Mouse (Mus musculus) fat pad, adult 2 months (tissue): ENCODE measurements around the gene Sell.
"Not testable (repeated sequence)": the region's sequence is repeated elsewhere in the genome, so short reads cannot be mapped to it uniquely, and the experiment has no call there.

Source experiments
- DNase-seq: peaks from one replicate; pipeline ENCODE4 v3.0.0-alpha.2; 2011; ENCODE audit warnings: low read depth, low spot score; ENCODE audit errors: extremely low read depth

Gene Sell

GRCm38 (mm10) chr1:164061925-164062324 is at the start of gene Sell:
Gene Sell (plus strand): TSS chr1:164061982.
- no peak for DNase-seq

DNA sequence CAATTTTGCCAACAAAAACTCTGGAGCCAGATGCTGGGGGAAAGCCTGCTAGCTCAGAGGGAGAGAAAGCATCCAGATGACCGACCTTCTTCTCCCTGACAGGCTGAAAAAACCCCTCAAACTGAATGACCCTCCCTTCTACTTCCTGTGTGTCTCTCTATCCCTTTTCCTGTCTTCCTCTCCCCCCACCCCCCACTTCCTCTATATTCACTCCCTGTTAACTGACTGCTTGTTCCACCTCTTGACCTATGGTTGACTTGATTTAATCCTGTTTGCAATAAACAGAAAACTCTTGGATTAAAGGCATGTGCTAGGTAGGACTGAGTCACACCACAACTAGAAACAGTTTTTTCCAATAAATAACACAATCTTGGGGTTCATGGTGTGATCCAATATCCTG is 47.2 kb upstream of the Sell start:
- no peak for DNase-seq

DNA sequence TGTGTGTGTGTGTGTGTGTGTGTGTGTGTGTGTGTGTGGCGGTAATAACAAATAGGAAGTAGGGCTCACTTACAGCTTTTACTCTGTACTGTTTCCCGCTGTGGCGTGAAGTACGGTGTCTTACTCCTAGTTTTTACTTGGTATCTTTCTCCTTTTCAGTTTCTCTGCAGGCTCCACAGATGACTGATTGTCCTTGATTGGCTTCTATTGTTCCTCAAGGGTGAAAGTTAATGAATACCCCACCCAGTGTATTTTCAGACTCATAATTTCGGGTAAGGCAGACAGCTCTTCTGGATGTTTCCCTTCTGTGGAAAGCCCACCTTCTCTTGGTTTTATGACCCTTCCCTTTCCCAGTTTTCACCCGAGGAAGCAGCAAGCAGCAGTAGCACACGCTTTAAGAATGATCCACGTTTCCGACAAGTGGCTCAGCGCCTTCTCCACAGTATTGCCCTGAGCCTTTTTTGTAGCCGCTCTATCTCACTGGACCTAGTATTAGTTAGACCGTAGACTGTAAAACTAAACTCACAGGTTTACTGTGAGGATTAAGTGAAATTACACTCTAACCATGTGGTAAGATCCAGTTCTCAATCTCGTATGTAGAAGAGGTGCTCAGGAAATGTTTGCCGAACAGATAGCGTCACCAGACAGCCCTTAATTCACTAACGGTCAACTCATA is 43.4 kb upstream of the Sell start:
- DNase-seq: no peak

DNA sequence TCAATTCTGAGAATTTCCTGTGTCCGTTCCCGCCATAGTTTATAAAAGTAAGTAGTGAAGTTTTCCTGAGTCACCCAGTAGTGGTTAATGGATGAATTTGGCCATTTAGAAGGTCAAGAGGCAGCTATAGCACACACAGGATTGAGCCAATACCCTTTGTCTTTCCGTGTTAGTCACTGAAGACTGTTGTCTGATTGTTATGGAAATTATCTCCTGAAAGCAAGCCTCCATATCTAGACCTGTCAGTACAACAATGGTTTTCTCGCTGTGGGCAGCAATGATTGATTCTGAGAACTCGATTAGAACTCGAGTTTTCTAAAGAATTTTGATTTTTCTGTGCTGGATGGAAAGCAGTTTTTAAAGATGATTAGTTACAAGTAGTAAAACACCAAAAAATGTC is 42.0 kb upstream of the Sell start:
- no peak for DNase-seq

GRCm38 (mm10) chr1:164020746-164021145 is 41.0 kb upstream of the Sell start:
- not testable (repeated sequence) for DNase-seq

- DNase-seq: not testable (repeated sequence)
These were observed 39.7 kb upstream of the Sell start for GRCm38 (mm10) chr1:164022106-164022505.

DNA sequence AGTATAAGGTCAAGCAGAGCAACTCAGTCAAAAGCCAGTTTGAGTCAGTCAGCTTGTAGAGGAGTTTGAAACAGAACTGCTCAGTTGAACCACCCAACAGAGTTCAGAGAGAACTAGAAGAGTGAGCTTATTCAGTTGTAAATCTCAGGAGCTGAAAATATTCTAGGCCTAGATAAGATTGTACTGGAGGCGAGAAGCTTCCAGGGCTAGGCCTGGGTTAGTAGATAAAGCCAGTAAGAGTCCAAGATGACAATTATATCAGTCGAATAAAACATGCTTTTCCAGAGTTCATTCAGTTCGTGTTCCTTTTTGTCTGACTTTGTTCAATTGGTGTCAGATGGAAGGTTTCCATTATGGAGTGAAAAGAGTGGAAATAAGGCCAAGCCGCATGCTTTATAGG is 36.1 kb upstream of the Sell start:
- no peak for DNase-seq

- no peak for DNase-seq
These were observed 34.4 kb upstream of the Sell start for GRCm38 (mm10) chr1:164027416-164027815.

DNA sequence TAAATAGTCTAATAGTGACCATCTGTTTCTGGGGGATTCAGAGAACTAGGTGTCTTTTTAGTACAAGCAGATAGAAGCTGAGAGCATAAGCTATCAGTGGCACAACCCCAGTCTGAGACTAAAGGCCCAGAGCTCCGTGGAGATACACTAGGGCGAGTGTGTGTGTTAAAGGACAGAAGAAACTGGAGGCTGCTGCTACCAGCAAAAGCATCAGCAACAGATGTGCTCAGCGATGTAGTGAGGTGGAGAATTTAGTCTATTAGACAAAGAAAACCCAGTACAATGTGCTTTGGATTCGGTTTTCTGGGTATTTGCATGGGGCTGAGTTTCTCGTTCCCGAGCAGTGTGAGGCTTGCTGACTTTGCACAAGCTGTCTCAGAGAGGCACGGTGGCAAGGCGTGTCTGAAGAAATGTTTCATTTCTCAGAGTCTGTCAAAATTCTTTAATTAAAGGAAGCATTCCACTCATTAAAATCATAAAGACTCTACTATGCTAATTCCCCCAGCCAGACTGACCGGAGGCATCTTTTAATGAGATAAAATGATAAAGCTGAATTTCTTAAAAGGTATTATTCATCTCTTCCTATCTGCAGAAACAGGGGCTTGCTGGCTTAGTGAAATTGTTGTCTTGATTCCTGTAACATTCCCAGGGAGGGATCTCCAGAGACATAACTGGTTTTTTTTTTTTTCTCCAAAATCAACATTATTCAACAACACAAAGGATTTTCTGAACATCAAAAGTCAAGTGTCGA is 21.2 kb upstream of the Sell start:
- DNase-seq: no peak

GRCm38 (mm10) chr1:164043549-164043948 is 18.2 kb upstream of the Sell start:
- DNase-seq: no peak

DNA sequence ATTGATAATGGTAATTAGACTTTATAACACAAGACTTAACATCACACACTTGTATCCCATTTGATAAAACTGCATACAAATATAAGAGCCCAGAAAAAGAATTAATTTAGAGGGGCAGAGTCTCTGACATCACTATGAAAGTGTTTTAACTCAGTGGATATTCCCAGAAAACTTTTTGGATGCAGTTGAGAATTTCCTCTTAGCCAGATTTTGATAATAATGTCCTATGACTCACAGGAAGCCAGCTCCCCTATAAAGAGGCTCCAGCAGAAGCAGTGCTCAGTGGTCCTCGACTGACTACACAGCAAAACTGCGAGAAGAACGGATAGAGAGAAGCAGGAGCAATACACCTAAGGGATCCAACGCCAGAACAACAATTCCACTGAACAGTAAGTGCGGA is 13.8 kb upstream of the Sell start, which contains the start of gene Sele:
Gene Sele (plus strand): TSS at position 301 of the 400 bp plus-strand sequence.
- DNase-seq: no peak

GRCm38 (mm10) chr1:164053561-164053960 is 8.2 kb upstream of the Sell start:
- DNase-seq: no peak

DNA sequence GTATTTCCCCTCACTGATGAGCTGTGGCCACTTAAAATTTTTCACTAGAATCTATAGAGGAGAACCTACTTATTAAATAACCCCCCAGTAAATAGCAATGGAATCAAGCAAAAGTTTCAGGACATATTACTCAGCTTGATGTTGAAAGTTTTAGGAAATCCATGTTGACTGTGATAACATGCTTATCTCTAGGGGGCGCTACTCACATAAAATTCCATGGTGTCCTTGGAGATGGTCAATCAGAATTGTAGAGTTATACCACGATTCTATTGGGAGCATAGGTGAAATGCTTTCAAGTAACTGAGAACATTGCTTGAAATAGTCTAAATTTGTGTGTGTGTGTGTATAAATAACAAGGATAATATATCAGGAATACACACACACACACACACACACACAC is 7.0 kb upstream of the Sell start:
- no peak for DNase-seq

- no peak for DNase-seq
These were observed 1.7 kb upstream of the Sell start for GRCm38 (mm10) chr1:164060071-164060470.

- no peak for DNase-seq
These were observed 504 bp upstream of the Sell start for GRCm38 (mm10) chr1:164061278-164061677.

DNA sequence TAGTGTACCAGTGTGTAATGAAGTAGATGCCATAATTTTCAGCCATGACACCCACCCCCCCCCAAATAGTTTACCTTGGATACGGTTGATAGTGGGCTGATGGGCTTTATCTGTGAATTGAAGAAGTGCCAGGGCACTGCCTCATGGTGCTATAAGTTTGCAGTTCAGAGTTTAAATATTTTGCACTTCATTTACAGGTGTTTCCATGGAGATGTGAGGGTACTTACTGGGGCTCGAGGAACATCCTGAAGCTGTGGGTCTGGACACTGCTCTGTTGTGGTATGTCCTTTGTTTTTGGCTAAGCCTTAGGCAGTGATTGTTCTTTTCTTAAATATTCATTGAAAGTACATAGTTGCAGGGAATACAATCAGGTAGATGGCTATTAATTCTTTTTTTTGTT is 1.1 kb downstream of the Sell start:
- no peak for DNase-seq

DNA sequence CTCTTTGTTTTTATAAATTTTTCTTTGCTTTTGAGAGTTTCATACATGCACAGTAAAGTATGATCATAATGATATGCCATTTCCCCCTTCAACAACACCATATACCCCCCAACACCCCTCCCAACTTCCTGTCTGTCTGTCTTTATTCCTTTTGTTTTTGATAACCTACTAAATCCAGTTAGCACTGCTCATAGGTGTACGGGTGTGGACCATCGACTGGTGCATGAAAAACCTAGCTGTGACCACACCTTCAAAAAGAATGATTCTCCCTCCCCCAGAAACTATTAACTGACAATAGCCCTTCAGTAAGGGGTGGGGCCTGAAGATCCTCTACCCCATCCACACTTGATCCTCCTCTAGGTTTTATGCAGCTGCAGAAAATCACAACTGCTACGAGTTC is 2.0 kb downstream of the Sell start:
- no peak for DNase-seq

- no peak for DNase-seq
These were observed 7.5 kb downstream of the Sell start for GRCm38 (mm10) chr1:164069261-164069660.

DNA sequence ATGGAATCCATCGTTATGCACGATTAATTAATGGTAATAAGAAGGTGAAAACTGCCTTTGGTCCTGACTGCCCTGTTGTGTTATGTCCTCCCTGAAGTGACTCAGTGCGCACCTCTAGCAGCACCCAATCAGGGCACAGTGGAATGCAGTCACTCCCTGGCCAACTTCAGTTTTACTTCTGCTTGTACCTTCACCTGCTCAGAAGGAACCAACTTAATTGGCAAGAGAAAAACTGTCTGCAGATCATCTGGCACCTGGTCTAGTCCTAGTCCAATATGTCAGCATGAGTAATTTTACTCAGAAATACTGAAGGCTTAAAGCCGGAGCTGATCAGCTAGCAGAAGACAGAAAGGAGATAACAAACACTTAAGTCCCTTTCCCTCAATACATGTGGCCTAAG is 8.7 kb downstream of the Sell start:
- no peak for DNase-seq

DNA sequence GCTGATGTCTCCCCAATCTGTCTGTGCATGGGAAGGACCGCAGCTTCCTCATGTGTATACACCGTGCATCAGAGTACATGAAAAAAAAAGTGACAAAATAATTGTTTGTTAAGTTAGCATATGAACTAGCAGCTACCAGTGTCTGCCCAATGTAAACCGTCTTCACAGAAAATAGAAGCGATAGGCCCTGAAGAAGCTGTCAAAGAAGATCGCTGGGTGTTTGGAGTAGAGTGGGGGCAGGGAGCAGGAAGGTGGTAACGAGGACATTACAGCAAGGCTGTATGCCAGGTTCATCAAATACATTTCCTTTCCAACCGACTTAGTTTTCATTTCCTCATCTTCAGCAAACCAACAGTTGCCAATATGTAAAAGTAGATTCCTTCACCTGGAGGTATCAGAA is 9.3 kb downstream of the Sell start:
- no peak for DNase-seq

GRCm38 (mm10) chr1:164072001-164072400 is 10.2 kb downstream of the Sell start:
- no peak for DNase-seq

DNA sequence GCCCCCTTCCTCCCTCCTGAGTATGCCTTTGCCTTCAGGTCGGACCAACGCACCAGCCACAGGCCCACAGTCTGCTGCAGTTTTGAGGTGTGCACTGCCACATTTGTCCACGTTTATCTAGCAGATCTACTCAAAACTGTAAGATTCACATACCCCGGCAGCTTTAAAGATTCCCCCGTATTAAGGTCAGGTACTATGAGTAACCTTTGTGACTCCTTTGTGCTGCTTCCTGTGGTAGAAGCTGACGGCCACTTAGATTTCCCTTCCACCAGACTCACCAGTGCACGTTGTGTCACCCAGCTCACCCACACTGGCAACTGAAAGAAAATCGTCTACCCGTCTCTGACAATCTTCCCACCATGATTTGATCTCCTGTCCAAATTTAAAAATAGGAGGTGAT is 11.3 kb downstream of the Sell start:
- no peak for DNase-seq

DNA sequence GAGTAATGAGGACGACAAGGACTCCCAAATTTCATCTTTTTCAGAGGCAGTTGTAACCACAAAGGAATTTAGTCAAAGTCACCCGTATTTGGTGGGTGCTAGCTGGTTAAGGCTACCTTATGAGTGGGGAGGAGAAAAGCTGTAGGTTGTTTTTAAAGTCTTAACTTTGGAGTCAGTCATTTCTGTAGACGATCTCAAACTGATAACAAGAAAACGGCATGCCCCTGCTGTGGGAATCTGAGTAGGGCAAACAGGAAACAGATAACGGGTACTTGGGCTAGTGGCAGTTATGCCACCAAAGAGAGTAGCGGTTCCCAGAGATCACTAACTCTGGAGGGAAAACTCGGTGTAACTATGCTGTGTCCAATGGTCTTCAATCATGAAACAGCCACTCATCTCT is 12.0 kb downstream of the Sell start:
- no peak for DNase-seq
